Mouse (Mus musculus) cerebellum, adult 2 months (tissue): ENCODE measurements around the gene Dlgap4. TPM values are rescaled to one million over a fixed set of nuclear protein-coding genes. Genes with fewer than 3 reads are reported as not detected.

ENCODE experiments used
- DNase-seq, 2 experiments: peaks; one replicate each; pipeline ENCODE4 v3.0.0; 2021
- H3K27ac ChIP-seq: fragments of 200-500 bp; 2 replicates; pipeline ENCODE4 v1.5.1; 2012; ENCODE audit warnings: low read length, control low read depth, inconsistent platforms; ENCODE audit not compliant: insufficient read depth
- H3K27me3 ChIP-seq: fragments of 200-500 bp; 2 replicates; pipeline ENCODE4 v1.6.1; 2012; ENCODE audit warnings: inconsistent platforms, mild to moderate bottlenecking, low read length, moderate library complexity; ENCODE audit not compliant: control insufficient read depth, insufficient read depth
- H3K4me1 ChIP-seq: fragments of 200-500 bp; 2 replicates; pipeline ENCODE4 v1.6.1; 2011; ENCODE audit warnings: low read length; ENCODE audit not compliant: control insufficient read depth, insufficient read depth
- H3K4me3 ChIP-seq: fragments of 200-500 bp; replicated peaks from 2 replicates; pipeline ENCODE3; 2011; ENCODE audit warnings: mild to moderate bottlenecking, low read depth, low read length, control low read depth; ENCODE audit not compliant: insufficient read depth
- CTCF ChIP-seq: fragments of 200-500 bp; IDR thresholded peaks from 2 replicates; pipeline ENCODE4 v1.5.1; 2011; ENCODE audit warnings: low read depth, mild to moderate bottlenecking, control low read depth, low read length, moderate library complexity, borderline replicate concordance; ENCODE audit not compliant: insufficient read depth
- POLR2A ChIP-seq: fragments of 200-500 bp; IDR thresholded peaks from 2 replicates; pipeline ENCODE4 v1.6.1; 2011; ENCODE audit warnings: low read length, control low read depth, borderline replicate concordance; ENCODE audit not compliant: insufficient read depth
- WGBS: fragments of 180-500 bp; shearing (Covaris S2); methylation state at CpG from one replicate; pipeline ENCODE4 v1.1.7; 2018; 5-methylcytosine and 5-hydroxymethylcytosine counted together
- polyA plus RNA-seq: library from polyadenylated mRNA; depleted of rRNA; stranded (reverse); fragments of >200 nt; gene quantifications from 2 replicates; pipeline ENCODE4 v1.2.3, GENCODE M21; 2012

Dlgap4 gene
- polyA plus RNA-seq, 1 experiment = 130 TPM

DNA sequence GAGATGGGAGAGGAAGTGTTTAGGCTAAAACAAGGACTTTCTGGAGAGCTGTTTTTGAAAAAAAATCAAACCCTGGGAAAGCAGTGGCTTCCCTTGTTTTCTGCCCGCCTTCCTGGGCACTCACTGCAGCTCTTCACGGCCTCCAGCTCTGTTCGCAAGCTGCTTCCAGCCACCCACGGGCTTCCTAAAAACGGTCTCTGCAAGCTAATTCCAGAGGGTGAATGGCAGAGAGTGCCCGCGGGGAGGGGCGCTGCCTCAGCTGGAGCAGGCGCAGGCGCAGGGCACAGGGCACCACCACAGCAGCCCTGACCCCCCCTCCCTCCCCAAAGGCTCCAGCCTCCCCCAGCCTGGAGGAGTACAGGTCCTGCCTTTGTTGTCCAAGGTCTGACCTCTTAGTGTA is 32.3 kb upstream of the Dlgap4 start:
- TF ChIP-seq CTCF (no peak), POLR2A (no peak)
- DNase-seq = peak in 1 of 2 experiments; percentile 40
- Histone ChIP-seq H3K27ac (no peak overlapping the region), H3K27me3 (no peaks in the 10 kb centered on the region), H3K4me3 (no peak overlapping the region), H3K4me1 (peaks cover 7% of the 10 kb centered on the region; the same call in 1 of the 2 replicates)
- 37% methylated on average over 10 of the region's 10 CpGs for WGBS

- DNase-seq = no peak
- Histone ChIP-seq H3K4me3 (no peak overlapping the region), H3K27ac (no peak overlapping the region), H3K27me3 (no peaks in the 10 kb centered on the region), H3K4me1 (peaks cover 7% of the 10 kb centered on the region; the same call in 1 of the 2 replicates)
- WGBS = 85% methylated on average over 10 of the region's 10 CpGs
- TF ChIP-seq CTCF = no peak
Observed at GRCm38 (mm10) chr2:156582887-156583286, 30.6 kb upstream of the Dlgap4 start.

- Histone ChIP-seq H3K4me1 (peaks cover 7% of the 10 kb centered on the region; the same call in 1 of the 2 replicates), H3K27ac (no peak overlapping the region), H3K27me3 (no peaks in the 10 kb centered on the region), H3K4me3 (no peak overlapping the region)
- DNase-seq = peak; percentile 53 to 69
- TF ChIP-seq POLR2A (no peak), CTCF (peak; percentile 69)
- WGBS = 25% methylated on average over 11 of the region's 11 CpGs
Observed at GRCm38 (mm10) chr2:156584154-156584796, 29.2 kb upstream of the Dlgap4 start.

DNA sequence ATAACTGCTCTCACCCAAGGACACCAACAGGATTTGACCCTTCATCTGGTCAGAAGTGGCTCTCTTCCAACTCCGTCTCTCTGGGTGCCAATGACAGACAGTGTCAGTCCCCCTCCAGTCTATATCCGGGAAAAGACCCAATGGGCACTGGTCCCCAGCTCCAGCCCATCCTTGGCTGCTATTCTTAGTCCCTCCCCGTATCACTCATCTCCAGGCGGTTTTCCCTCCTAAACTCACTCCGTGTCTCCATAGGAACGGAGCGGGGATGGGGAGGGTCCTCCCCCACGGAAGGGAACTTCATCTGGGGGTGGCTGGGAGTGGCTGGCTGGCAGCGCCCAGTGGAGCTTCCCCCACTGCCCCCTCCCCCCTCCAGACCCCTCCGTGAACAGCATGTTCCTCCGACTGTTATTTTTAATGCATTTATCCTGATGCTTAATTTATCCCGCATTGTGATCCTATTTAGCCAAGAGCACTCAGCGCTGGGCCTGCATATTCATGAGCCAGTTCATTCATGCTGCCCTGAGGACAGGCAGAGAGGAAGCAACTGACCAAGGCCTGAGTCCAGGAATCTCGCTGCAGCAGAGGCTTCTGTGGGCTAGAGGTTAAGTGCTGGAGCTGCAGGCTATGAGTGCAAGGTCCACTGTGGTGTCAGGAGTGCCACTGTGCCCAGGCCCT is 28.6 kb upstream of the Dlgap4 start:
- no peak overlapping the region for H3K27ac ChIP-seq
- TF ChIP-seq POLR2A (no peak), CTCF (no peak)
- H3K4me3 ChIP-seq = no peak overlapping the region
- DNase-seq = peak in 1 of 2 experiments; percentile 41
- H3K4me1 ChIP-seq = peaks cover 7% of the 10 kb centered on the region; the same call in 1 of the 2 replicates
- WGBS = 24% methylated on average over 14 of the region's 14 CpGs
- no peaks in the 10 kb centered on the region for H3K27me3 ChIP-seq

DNA sequence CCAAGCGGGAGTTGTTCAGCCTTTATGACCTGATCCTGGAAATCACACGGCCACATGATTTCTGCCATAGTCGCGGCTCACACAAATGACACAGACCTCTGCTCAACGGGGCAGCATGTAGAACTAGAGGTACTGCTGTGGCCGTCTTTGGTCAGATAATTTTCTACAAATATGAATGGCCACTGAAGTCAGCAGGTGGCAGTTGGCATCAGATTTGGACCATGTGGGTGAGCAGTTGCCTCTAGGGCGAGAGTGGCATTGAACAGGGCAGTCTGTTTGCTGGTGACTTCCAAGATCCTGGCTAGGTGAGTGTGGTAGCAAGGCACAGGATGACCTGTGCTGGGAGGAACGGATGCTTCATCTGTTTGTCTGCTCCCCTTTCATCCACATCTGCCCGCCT is 24.0 kb upstream of the Dlgap4 start:
- 26% methylated on average over 9 of the region's 9 CpGs for WGBS
- Histone ChIP-seq H3K4me3 (no peak overlapping the region), H3K4me1 (peaks cover 4% of the 10 kb centered on the region; the same call in 1 of the 2 replicates), H3K27me3 (no peaks in the 10 kb centered on the region), H3K27ac (no peak overlapping the region)
- TF ChIP-seq CTCF (no peak), POLR2A (no peak)
- peak in 1 of 2 experiments; percentile 55 for DNase-seq

- WGBS = 79% methylated on average over 15 of the region's 15 CpGs
- DNase-seq = no peak
- Histone ChIP-seq H3K4me3 (no peak overlapping the region), H3K27ac (no peak overlapping the region), H3K4me1 (no peaks in the 10 kb centered on the region), H3K27me3 (no peaks in the 10 kb centered on the region)
- TF ChIP-seq POLR2A (no peak), CTCF (no peak)
Observed at GRCm38 (mm10) chr2:156594987-156595490, 18.5 kb upstream of the Dlgap4 start.

DNA sequence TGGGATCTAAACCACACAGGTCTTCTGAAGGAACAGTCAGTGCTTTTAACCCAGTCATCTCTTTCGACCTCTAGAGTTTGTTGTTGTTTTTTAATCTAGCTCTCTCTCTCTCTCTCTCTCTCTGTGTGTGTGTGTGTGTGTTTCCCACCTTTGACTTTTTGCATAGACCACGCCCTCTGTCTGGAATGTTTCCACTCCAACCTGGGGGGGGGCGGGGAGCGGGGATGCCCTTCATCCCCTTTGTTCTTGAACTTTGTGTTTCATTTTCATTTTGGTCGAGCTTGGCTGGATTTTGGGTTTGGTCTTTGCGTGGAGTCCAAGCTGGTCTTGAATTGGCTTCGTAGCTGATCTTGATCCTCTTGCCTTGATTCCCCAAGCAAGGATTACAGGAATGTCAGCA is 10.9 kb upstream of the Dlgap4 start:
- WGBS = 80% methylated on average over 7 of the region's 7 CpGs
- no peak overlapping the region for H3K27ac ChIP-seq

DNA sequence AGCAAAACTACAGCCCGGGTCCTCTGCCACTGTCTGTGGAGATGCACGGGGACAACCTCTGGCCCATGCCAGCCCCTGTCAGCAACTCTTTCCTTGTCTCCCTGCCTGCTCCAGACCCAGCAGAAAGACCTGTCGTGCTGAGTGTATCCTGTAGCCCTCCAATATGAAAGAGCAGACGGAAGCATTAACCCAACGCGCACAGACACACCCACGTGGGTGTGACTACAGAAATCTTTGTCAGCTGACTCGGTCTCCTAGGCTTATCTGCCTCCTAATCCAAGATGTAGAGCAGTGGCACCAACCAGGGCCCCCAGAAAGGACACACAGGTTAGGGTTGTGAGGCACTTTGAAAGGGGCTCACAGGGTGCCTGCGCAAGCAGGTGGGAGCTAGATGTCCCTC is 9.8 kb upstream of the Dlgap4 start:
- no peaks in the 10 kb centered on the region for H3K27me3 ChIP-seq
- no peaks in the 10 kb centered on the region for H3K4me1 ChIP-seq
- H3K27ac ChIP-seq = no peak overlapping the region
- DNase-seq = no peak
- TF ChIP-seq POLR2A (no peak), CTCF (no peak)
- H3K4me3 ChIP-seq = no peak overlapping the region
- WGBS = 86% methylated on average over 9 of the region's 9 CpGs

More for the DNA sequence above, 10.9 kb upstream of the Dlgap4 start:
- H3K27me3 ChIP-seq = no peaks in the 10 kb centered on the region
- no peaks in the 10 kb centered on the region for H3K4me1 ChIP-seq
- DNase-seq = no peak
- H3K4me3 ChIP-seq = no peak overlapping the region
- TF ChIP-seq POLR2A = no peak
- TF ChIP-seq CTCF = no peak
